Mouse (Mus musculus) spleen, postnatal 14 days (tissue): ENCODE measurements around the gene Mat1a.

Source experiments
- DNase-seq, 2 experiments: peaks; one replicate each; pipeline ENCODE4 v3.0.0; 2021 to 2022; ENCODE audit warnings: low spot score in 2 of 2

The Mat1a gene

DNA sequence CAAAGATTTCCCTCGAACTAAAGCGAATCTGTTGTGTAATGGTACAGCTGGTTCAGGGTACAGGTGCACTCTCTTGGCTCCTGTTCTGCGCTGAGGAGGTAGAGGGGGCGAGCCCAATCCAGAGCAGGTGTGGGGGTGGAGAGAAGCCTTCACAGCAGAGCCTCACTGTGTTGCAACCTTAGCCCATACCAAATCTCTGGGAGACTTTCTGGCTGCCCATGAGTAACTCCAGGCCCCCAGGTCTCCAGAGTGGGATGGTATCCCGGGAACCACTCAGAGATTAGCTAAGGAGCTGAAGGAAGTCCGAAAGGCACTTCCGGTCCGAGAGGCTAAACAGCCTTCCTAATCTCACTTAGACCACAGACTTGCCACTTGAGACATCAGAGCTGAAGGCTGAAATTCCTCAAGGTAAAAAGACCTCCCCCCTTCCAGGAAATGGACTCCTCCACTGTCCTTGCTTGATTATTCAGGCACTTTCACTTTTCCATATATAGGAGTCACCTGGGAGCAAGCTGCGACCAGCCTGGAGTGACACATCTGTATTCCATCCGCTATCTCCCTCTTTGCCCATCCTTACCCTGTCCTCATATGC is at the start of gene Mat1a:
Mat1a (plus strand) TSS at position 183 of the 592 bp plus-strand sequence.
- no peak for DNase-seq

DNA sequence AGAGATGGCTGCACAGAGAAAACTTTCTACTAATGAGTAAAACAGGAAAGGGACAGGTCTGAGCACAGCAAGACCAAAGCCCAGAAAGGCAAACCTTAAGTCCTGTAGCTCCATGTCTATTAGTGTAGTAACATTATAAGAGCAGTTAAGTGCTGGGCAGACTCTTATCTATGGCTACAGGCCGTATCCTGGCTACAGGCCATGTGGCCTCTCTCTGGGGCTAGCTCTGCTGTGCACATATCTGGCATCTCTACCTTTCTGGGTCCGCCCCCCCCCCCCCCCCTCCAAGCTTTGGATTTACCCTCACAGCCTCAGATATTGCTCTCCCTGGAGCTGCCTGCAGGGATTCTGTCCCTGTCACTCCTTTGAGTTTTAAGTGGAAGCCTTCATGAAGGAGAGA is 39.7 kb upstream of the Mat1a start:
- peak in 1 of 2 experiments; percentile 5 for DNase-seq

DNA sequence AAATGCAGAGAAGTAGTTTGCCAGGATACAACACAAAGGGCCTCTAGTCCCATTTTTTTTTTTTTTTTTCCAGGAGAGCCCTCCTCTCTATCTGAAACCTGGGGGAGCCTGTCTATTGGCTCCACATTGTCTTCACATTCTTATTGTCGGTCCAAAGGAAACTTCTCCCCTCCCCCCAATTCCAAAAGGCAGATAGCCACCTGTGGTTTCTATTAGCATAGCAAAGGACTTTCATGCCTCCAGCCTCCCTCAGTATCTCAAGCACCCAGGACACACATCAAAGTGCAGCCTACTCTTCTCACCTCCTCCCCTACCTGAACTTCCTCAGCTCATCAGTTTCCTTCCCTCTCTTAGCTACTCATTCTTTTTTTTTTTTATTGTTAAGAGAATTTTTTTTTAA is 38.4 kb upstream of the Mat1a start:
- DNase-seq: no peak

DNA sequence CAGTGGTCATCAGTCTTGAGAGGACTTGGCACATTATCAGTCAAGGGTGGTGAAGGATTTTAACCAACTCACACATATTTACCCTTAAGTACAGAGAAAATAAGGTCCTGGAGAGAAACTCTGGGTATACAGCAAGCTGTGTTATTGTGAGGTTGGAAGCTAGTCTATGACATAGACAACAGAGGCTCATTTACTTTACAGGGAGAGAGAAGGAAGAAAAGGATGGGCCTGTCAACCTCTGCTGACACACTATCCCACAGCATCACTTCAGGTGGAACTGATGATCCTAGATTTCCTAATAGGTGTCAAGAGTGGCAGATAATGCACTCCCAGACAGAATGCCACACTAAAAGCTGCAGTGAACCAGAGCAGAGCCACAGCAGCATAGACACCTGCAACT is 35.7 kb upstream of the Mat1a start, which contains the start of gene Dydc2:
Dydc2 (minus strand) TSS at position 101 of the 400 bp plus-strand sequence.
- no peak for DNase-seq

DNA sequence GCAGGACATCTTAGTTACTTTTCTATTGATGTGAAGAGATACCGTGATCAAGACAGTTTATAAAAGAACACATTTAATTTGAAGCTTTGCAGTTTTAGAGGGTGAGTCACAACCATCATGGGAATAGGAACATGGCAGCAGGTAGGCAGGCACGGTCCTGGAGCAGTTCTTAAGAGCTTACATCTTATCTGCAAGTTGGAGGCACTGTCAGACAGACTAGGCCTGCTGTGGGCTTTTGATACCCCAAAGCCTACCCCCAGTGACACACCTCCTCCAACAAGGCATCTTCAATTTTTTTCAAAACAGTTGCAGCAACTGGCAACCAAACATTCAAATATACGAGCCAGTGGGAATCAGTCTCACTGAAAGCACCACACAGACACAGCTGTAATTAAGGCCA is 34.5 kb upstream of the Mat1a start:
- no peak for DNase-seq

DNA sequence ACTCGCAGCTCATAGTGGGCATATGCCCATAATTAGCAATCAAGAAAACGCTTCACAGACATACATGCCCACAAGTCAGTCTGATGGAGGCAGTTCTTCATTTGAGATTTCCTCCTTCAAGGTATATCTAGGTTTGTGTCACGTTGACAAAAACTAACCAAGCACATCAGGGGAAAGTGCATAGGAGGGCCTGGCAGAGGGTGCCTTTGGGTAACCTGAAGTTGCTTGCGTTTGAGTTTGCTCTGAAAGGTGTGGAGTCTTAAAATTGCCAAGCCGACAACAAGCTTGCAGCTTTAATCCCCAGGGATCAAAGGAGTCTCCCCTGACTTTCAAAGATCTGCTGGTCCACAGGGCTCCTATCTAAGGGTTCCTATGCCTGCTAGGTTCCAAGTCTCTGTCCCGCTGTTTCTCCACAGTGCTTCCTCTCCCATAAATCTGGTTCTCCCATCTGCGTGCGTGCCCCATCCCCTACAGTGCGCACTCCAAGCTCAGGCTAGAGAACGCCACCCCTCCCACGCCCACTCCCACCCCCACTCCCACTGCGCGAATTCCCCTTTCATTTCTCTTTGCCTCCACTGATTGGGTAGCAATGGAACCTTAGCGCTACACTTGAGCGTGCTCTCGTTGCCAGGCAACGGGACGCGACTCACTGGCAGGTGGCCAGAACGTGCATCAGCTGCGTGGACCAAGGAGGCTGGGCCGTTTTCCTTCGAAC is 32.4 kb upstream of the Mat1a start, which contains the start of gene Dydc1:
Dydc1 (plus strand) TSS at position 683 of the 715 bp plus-strand sequence.
- peak in 1 of 2 experiments; percentile 9 for DNase-seq

DNA sequence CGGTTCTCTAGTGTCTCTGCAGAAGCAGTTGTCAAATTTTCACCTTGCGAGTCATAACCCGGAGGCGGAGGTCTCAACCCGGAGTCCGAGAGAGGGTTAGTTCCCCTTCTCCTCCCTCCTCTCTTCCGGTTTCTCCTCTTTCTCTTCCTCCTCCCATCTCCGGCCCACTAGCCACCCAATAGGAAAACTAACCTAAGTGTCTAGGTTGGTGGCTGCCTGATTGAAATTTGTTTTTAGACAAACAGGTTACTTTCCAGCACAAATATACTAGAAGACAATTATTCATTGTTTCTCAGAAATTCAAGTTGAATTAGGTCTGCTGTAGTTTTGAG is 31.9 kb upstream of the Mat1a start:
- no peak for DNase-seq

DNA sequence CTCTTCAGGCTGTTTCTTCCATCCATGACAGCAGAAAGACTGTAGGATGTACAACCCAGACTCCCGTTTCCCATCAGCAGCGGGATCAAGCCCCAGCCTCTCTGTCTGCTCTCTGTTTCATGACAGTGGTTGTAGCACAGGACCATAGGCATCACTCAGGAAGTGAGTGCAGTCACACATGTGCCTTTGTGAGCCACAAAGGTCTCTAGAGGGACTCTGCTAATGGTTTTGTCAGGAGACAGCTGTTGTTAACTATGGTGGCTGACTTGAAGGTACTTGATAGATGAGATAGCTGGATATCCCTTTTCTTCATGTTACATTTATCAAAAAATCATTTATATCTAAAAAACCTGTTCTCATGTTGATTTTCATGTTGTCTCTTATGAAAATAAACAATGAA is 22.4 kb upstream of the Mat1a start:
- DNase-seq: no peak

DNA sequence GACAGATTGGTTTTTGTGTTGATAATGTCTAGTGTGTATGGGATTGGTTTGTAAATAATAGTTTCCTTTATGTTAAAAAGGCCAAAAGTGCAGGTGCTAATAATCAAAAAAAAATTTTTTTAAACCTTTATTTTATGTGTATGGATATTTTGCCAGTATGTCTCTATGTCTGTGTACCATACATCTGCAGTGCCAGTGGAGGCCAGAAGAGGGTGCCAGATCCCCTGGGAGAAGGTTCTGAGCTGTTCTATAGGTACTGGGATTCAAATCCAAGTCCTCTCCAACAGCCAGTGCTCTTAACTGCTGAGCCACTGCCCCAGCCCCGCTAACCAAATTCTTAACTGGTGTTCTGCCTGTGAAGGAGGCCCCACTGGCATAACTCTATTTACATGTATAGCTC is 17.3 kb upstream of the Mat1a start:
- DNase-seq: peak in 1 of 2 experiments; percentile 6

DNA sequence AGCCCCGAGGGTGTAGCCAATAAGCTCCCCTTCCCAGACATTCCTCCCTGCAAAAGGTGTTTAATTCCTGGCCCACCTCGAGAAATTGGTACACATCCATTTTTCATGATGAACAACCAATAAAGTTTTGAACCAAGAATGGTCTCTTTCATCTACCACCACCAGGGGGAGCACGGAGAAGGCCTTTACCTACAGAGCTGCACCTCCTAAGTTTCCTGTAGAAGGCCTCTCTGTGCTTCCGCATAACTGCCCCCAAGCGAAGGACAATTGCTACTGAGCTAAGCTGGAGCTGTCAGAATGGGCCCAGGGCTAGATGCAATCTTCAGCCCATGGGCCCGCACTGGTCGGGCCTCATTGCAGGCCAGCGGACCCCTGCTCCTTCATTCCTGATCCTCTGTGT is 14.1 kb upstream of the Mat1a start:
- DNase-seq: peak in 1 of 2 experiments; percentile 7

DNA sequence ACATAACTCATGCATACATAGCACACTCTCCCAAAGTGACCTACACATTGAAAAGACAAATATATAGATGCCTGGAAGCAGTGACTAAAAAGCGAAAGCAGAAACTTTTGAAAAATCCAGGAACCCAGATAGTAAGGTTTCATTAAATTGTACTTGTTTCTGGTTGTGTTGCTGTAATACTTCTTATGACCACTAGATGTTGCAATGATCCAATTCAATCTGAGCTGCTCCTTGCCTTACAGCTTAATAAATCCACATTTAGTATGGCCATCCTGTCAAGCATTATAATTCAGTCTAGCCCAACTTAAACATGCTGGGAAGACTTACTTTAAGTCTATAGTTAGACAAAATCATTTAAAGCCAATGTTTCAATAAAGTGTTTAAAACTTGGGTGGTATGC is 10.7 kb upstream of the Mat1a start:
- DNase-seq: no peak

DNA sequence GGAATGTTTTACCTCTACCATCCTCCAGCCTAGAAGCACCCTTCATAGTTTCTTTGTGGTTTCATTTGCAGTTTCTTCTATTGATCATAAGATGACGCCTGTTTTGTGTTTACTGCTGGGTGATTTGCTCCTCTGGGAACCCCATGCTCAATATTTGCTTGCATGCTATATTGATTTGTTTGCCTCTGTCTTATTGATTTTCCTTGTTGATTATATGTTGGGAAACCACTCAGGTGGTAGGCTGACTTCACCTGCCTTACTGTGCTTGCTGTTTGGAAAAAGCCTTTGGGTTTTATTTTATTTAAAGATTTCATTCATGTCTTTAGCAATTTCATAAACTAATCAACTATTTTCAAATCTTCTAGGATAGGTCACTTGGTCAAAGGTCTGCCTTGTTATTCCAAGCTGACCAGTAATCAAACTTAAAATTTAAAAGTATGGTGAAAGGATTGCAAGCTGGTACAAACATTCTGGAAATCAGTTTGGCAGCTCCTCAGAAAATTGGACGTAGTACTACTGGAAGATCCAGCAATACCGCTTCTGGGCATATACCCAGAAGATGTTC is 8.5 kb upstream of the Mat1a start:
- DNase-seq: no peak

DNA sequence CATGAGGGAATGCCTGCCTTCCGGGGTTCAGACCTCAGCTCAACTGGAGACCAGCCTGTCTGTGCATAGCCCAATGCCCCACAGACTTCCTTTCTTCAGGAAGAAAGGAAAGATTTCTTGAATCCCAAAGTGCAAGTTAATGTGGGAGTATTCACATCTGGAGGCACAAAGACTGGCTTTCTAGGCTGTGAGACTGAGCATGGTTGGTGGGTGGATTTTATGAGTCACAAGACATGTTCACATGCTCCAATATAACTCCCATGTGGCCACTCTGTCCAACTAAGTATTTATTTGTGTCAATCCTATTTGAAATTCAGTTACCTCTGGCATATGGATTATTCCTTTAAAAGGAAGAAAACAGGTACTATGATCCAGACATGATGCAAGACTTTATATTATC is 6.1 kb upstream of the Mat1a start:
- DNase-seq: no peak

DNA sequence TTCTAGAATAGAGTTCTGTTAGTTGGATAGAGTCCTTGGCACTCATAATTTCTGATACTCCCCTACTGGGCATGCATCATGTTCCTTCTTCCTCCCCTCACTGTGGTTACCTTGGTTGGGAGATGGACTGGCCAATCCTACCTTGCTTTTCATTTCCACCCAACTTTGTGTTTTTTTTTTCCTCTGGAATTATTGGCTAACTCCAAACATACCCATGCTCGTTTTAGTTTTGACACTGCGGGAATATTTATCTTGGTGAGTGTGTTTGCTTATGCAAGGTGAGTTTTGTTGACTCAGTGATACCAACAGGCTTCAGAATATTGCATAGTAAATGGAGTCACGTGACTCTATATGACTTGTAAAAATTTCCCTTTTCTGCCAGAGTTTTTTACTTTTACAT is 4.1 kb upstream of the Mat1a start:
- no peak for DNase-seq

DNA sequence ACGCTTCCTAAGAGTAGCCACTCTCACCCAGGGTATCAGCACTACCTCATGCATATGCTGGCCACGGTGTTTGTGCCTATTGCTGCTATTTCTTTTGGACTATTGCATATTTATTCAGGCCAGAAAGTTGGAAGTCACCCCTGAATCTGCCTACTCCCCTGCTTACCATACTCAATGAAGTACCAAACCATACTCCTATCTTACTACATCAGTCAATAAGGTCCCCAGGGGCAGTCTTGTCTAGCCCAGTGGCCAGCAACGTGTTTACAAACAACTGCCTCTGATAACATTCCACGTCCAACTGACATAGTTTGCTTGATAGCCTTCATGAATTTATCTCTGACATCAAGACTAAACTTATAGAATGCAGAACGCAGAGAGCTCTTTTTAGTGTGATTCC is 3.6 kb upstream of the Mat1a start:
- no peak for DNase-seq

DNA sequence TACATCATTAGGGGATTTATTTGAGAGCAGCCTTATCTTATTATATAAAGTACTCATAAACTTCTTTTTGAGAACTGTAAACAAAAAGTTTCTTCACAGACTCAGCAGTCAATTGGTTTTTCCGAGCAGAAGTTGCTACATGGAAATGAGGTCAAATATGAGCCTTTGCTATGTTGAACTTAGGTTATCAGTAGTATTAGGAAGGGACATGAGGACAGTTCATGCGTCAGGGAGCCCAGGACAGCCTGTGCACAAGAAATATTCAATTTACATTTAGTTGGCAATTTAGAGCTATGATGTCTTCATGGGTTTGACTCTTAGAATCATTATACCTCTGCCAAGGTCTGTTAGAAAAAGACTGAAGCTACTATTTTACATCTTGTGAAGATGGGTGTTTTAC is 2.6 kb upstream of the Mat1a start:
- no peak for DNase-seq

DNA sequence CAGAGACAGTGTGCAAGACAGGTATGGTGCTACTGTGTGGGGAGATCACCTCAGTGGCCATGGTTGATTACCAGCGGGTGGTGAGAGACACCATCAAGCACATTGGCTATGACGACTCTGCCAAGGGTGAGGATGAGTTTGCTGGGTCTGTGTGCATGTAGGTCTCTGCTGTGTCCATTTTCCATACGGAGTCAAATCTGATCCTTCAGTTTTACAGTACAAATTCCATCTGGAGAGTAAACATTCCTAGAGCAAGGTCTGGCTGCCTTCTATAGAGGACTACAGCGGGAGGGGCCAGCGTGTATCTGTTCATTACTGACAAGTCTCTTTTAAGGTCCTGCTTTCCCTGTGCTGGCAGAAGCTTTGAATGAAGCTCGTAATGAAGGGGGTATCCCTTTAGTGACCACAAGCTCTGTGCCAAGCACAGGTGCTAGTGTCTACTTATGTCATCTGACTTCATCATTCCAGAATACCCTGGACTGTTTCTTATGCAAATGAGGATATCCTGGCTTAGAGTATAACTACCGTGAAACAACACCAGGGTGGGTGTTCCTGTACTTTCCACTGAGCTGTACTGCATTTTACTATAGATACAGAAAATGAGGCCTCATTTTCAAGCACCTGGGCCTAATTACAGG is 6.3 kb downstream of the Mat1a start:
- no peak for DNase-seq

DNA sequence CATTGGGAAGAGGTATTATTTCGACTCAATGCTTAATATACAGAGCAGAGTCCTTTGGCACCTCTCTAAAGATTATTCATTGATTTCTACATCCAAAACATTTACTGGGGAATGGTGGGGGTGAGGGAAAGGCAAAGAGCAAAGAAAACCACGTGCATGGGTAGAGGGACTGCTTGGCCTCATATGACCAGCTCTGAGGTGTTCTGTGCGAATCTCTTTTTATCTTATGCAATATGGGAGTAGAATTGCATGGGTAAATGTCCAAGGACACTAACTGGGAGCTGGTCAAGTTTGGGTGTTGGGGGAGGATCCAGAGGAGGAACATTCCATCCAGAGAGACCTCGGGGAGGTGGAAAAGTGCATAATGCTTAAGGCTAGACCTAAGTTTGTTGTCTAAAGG is 8.1 kb downstream of the Mat1a start:
- DNase-seq: no peak

DNA sequence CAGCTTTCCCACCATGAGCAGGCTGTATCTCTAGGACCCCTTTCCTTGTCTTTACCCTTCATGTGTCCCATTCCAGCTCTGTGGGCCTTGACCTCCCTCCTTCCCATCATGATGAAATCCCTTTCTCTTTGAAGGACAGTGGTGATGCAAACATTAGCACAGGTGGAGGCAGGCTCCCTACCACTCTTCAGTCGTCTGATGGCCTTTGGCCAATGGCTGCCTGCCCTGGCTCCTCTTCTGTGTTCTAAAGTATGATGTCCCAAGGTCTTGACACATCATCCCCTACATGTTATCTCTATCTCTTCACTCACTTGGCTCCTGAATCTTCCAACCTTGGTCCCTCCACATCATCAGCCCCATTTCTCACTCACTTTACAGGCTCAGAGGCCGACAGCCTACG is 11.4 kb downstream of the Mat1a start:
- no peak for DNase-seq

DNA sequence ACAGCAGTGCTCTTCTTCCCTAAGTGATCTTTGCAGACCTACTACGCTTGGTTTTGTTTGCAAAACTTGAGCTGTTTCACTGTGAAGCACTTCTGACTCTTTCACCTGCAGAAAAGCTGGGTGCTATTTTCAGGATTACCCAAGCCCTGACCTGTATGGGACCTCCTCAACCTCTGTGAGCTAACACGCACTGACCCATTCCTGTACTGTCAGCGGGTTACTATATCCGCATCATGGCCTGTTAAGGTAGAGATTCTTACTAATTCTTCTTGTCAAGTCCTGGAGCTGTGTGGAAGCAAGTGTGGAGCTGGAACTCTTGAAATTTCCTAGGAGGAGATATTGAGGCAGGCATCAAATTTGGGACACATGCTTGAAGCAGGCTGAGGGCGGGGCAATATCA is 19.8 kb downstream of the Mat1a start:
- no peak for DNase-seq

DNA sequence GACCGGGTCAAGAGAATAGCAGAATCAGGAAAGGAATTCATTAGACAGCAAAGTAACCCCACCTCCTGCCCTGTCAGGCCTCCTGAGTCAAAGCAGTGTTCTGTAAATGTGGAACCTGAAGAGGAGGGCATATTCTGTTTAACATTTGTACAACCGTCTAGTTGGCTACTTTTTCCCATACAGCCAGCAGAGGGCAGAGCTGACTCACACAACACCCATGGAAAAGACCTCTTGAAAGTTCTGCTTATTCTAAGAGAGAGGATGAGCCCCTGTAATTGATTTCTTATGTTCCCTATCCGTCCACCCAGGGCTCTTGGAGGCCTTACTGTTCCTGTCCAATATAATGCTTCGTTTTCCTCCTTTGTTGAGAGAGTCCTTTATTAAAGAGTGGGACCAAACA is 23.2 kb downstream of the Mat1a start:
- DNase-seq: no peak

DNA sequence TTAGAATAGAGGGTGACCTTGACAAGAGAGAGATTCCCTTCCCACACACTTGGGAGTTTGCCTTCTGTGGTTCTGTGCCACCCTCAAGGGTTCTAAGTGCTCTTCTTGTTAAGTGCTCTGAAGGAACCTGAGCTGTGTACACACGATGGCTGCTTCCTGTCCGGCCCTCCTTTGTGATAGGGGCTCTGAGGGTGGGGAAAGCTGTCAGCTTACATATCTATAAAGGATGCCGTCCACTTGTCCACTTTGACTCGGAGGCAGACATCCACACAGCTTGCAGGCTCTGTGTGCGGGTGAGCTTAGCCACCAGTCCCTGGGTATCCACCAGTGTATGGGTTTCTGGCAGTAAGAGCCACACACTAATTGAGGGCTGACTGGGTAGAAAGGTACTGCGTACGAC is 26.7 kb downstream of the Mat1a start, which contains the start of gene Sftpa1:
Sftpa1 (plus strand) TSS at position 243 of the 400 bp plus-strand sequence.
- DNase-seq: no peak

DNA sequence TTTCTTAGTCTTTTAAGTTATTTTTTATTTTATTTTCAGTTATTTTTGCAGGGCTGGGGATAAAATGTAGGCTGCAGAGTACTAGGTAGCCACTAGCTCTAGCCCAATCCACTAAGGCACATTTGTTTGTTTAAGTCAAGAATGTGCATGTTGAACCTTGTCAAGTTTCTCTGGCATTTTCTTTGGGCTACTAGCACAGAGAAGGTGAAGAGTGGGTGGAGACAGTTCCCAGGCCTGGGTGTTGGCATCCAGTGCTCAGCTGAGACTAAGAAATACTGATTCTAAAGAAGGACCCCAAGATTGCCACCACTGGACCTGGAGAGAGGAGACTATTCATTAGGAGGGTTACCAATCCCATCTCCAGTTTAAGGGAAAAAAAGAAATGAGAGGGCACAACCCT is 32.2 kb downstream of the Mat1a start:
- DNase-seq: no peak
